Mouse (Mus musculus) neural tube, embryonic 11.5 days (tissue): ENCODE results near the gene Psd. TPM values are rescaled to one million over a fixed set of nuclear protein-coding genes. Genes with fewer than 3 reads are reported as not detected.

Experiments
- ATAC-seq: fragments of 200-750 bp; cut with Nextera tagmentation; 2 replicates; pipeline ENCODE4 v1.8.0; 2017; ENCODE audit warnings: moderate number of reproducible peaks, mild to moderate bottlenecking, moderate TSS enrichment, moderate library complexity; ENCODE audit not compliant: insufficient read depth, low FRiP score, low TSS enrichment
- DNase-seq: peaks from one replicate; pipeline ENCODE4 v3.0.0-alpha.2; 2015; ENCODE audit warnings: low spot score
- H3K27ac ChIP-seq: fragments of 300-500 bp; sonication (generic); 2 replicates; pipeline ENCODE4 v1.5.1; 2014; ENCODE audit warnings: low read depth, mild to moderate bottlenecking, low read length
- H3K27me3 ChIP-seq: fragments of 300-500 bp; sonication (generic); 2 replicates; pipeline ENCODE4 v1.6.1; 2014; ENCODE audit warnings: mild to moderate bottlenecking, low read length, mixed read lengths; ENCODE audit not compliant: control insufficient read depth, insufficient read depth
- H3K36me3 ChIP-seq: fragments of 300-500 bp; sonication (generic); 2 replicates; pipeline ENCODE4 v1.6.1; 2014; ENCODE audit warnings: mild to moderate bottlenecking, low read length, moderate library complexity, mixed read lengths; ENCODE audit not compliant: control insufficient read depth, insufficient read depth
- H3K4me1 ChIP-seq: fragments of 300-500 bp; sonication (generic); 2 replicates; pipeline ENCODE4 v1.6.1; 2014; ENCODE audit warnings: low read length, mixed read lengths; ENCODE audit not compliant: control insufficient read depth, insufficient read depth
- H3K4me2 ChIP-seq: fragments of 300-500 bp; sonication (generic); 2 replicates; pipeline ENCODE4 v1.6.1; 2014; ENCODE audit warnings: low read depth, mild to moderate bottlenecking, moderate library complexity
- H3K4me3 ChIP-seq: fragments of 300-500 bp; sonication (generic); 2 replicates; pipeline ENCODE4 v1.5.1; 2014; ENCODE audit warnings: low read depth, low read length
- H3K9ac ChIP-seq: fragments of 300-500 bp; sonication (generic); 2 replicates; pipeline ENCODE4 v1.6.1; 2014; ENCODE audit warnings: mild to moderate bottlenecking, low read length
- H3K9me3 ChIP-seq: fragments of 300-500 bp; sonication (generic); 2 replicates; pipeline ENCODE4 v1.6.1; 2016; ENCODE audit warnings: low read length; ENCODE audit not compliant: control insufficient read depth
- WGBS: fragments of 180-500 bp; shearing (Covaris S2); extraction: QIAGEN DNeasy Blood & Tissue Kit; methylation state at CpG from one replicate; pipeline ENCODE4 v1.1.7; 2014; 5-methylcytosine and 5-hydroxymethylcytosine counted together
- polyA plus RNA-seq: library from polyadenylated mRNA; unstranded; fragments of >200 nt; fragmentation: Nextera tagmentation; extraction: Ambion mirVana; gene quantifications from 2 replicates; pipeline ENCODE4 v1.2.1, GENCODE M21; 2014

Psd gene
- polyA plus RNA-seq, 1 experiment from 2014 or later: 10.9 TPM

DNA sequence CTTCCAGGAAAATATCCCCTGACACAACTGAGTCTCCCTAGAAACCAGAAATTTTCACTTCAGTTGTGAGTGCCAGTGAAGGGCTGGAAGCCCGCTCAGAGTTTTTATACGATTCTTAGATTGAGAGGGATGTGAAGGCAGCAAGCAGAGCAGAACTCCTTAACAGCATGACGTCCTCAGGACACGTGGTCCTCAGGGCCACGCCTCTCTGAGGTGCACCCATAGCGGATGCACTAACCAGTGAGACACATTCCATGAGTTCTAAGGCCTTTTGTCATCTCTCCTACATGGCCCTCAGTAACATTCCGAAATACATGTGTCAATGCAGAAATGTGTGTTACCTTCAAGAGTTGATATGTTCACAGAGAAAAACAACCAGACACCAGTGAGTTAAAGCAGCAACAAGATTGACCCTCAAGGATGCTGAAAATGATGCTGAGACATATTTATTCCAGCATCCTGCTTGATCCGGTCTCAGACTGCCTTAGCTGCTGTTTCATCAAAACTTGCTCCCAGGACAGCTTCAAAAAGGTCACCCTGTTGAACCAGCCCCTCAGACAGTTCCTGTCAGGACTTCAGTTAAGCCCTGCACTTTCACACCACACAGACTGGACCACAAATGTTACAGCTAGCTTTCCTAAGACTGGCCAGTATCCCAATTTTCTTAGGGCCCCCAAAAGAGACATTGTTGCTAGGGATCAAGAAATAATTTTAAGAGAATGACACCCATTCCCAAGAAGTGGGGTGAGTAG is 26.5 kb downstream of the Psd start:
- no peak overlapping the region for H3K4me3 ChIP-seq
- ATAC-seq (no peak), DNase-seq (no peak)
- peaks cover 10% of the 10 kb centered on the region for H3K4me1 ChIP-seq
- no peak overlapping the region for H3K27ac ChIP-seq
- no peaks in the 10 kb centered on the region for H3K9me3 ChIP-seq
- H3K9ac ChIP-seq: no peak overlapping the region
- 43% methylated on average over 8 of the region's 8 CpGs for WGBS
- H3K4me2 ChIP-seq: no peak overlapping the region
- H3K27me3 ChIP-seq: no peaks in the 10 kb centered on the region
- H3K36me3 ChIP-seq: no peaks in the 10 kb centered on the region

DNA sequence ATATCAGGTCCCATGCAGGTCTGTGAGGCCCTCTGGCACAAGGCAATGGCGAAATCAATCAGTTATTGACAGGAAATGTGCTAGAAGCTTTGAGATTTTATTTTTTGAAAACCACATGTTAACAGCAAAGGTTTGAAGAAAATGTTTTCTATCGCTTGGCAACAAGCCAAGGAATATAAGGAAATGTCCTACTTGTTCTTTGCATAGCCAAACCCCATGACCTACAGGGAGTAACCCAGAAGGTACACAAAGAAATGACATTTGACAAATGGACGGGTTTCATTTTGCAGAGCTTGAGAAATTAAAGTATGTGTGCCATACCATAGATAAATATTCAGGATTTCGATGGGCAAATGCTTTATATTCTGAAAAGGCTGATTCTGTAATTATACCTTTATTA is 30.0 kb downstream of the Psd start:
- Histone ChIP-seq H3K9me3 (no peaks in the 10 kb centered on the region), H3K4me1 (no peaks in the 10 kb centered on the region), H3K4me2 (no peak overlapping the region), H3K27ac (no peak overlapping the region), H3K36me3 (no peaks in the 10 kb centered on the region), H3K4me3 (no peak overlapping the region), H3K27me3 (no peaks in the 10 kb centered on the region), H3K9ac (no peak overlapping the region)
- ATAC-seq: no peak
- no peak for DNase-seq
- 75% methylated on average over 4 of the region's 4 CpGs for WGBS

DNA sequence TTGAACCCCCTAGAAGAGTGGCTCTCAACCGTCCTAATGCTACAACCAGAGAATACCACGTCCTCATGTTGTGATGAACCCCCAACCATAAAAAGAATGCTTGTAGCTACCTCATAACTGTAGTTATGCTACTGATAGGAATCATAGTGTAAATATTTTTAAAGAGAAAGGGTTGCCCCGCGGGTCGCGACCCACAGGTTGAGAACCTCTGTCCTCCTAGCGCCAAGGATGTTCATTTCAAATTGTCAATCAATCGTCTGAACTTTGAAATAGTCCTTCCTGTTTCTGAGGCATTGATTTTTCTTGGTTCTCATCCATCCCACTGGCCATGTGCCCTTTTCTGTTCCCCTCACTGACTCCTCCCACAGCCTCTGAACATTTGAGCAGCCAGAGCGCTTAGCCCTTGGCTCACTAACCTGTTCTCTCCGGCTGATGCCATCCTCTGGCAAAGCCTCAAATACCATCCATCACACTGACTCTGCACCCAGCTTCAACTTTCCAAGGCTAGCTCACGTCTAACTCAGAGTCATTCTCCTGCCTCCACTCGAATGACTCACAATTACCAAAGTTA is 36.3 kb downstream of the Psd start:
- WGBS: 73% methylated on average over 12 of the region's 12 CpGs
- H3K4me1 ChIP-seq: no peaks in the 10 kb centered on the region

DNA sequence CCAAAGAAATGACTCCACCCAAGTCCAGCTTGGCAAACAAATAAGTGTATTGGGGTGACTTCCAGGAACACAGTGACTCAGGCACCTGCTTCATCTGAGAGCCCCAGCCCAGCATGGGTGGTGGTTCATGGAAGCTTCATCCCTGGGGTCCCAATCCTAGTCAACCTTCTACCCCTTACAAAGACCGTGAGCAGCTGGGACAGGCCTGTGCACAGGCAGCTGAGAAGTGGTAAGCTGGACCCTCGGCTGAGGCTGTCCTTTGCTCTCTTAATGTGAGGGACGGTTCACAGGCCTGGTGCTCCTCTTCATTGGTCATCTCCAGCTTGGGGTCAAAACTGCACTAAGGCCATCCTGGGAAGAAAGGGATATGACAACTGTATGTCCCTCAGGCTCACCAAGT is 39.4 kb downstream of the Psd start:
- H3K4me3 ChIP-seq: no peak overlapping the region
- no peaks in the 10 kb centered on the region for H3K9me3 ChIP-seq
- H3K36me3 ChIP-seq: peaks cover 5% of the 10 kb centered on the region
- DNase-seq (no peak), ATAC-seq (no peak)
- no peak overlapping the region for H3K4me2 ChIP-seq
- no peaks in the 10 kb centered on the region for H3K4me1 ChIP-seq
- H3K27me3 ChIP-seq: no peaks in the 10 kb centered on the region
- no peak overlapping the region for H3K9ac ChIP-seq
- no peak overlapping the region for H3K27ac ChIP-seq
- 90% methylated on average over 3 of the region's 3 CpGs for WGBS

More for the DNA sequence above, 36.3 kb downstream of the Psd start:
- Histone ChIP-seq H3K4me2 (no peak overlapping the region), H3K4me3 (no peak overlapping the region), H3K9ac (no peak overlapping the region), H3K27me3 (no peaks in the 10 kb centered on the region), H3K27ac (no peak overlapping the region), H3K36me3 (no peaks in the 10 kb centered on the region), H3K9me3 (no peaks in the 10 kb centered on the region)
- ATAC-seq: no peak
- DNase-seq: no peak

DNA sequence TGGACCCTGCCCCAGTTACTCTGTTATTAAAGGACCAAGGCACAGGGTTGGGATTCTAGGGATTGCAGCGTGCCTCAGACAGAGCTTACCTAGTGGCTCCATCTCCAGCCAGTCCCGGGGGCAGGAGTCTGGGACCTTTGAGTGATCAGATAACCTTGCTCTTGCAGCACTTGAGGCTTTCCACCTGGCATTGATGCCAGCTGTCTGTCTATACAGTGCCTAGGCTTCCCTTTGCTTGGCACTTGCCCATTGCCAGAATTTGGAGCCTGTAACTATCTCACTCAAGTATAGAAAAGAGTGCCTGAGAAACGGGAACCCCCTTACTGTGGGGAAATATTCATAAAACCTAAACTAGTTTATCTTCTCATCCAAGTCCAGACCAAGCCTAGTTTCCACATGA is 40.0 kb downstream of the Psd start:
- WGBS: 95% methylated on average over 3 of the region's 3 CpGs
- Histone ChIP-seq H3K4me1 (no peaks in the 10 kb centered on the region), H3K9me3 (no peaks in the 10 kb centered on the region), H3K4me2 (no peak overlapping the region), H3K9ac (no peak overlapping the region), H3K36me3 (peaks cover 9% of the 10 kb centered on the region), H3K27me3 (no peaks in the 10 kb centered on the region), H3K27ac (no peak overlapping the region), H3K4me3 (no peak overlapping the region)
- DNase-seq: no peak
- no peak for ATAC-seq

DNA sequence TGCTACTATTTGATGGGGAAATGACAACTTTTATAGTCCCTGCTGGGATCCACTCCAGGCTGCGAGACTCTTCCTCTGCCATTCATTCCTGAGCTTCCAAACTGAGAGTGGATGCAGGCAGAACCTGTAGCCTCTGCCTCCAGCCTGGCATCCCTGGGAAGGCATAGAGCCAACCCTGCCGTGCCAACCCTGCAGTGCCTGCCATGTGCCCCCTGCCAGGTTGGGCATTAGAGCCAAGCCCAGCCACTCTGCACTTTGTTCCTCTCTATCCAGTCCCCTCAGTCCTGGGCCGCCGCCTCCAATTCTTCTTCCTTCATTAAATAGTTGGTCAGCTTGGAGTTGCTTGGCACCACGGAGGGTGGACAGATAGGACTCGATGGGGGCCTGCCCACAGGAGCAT is 40.9 kb downstream of the Psd start:
- Histone ChIP-seq H3K4me2 (no peak overlapping the region), H3K36me3 (peaks cover 9% of the 10 kb centered on the region), H3K9ac (no peak overlapping the region), H3K4me3 (no peak overlapping the region), H3K4me1 (no peaks in the 10 kb centered on the region), H3K27me3 (no peaks in the 10 kb centered on the region), H3K9me3 (no peaks in the 10 kb centered on the region), H3K27ac (no peak overlapping the region)
- no peak for ATAC-seq
- 90% methylated on average over 6 of the region's 6 CpGs for WGBS
- DNase-seq: no peak

DNA sequence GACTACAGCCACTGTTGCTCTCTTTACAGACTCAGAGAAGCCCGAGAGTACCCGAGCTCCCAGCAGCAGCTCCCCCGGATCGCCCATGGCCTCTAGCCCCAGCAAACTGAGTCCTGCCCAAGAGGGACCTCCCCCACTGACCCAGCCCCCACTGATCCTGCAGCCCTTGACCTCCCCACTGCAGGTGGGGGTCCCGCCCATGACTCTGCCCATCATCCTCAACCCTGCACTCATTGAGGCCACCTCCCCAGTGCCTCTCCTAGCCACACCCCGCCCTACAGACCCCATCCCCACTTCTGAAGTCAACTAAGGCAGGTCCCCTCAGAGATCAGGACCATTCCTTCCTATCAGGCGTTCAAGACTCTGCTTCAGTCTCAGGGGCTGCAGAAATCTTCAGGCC is 41.3 kb downstream of the Psd start:
- Histone ChIP-seq H3K4me1 (no peaks in the 10 kb centered on the region), H3K36me3 (peaks cover 9% of the 10 kb centered on the region), H3K27ac (no peak overlapping the region), H3K9ac (no peak overlapping the region), H3K4me3 (no peak overlapping the region), H3K9me3 (no peaks in the 10 kb centered on the region), H3K4me2 (no peak overlapping the region), H3K27me3 (no peaks in the 10 kb centered on the region)
- ATAC-seq (no peak), DNase-seq (no peak)
- WGBS: 90% methylated on average over 7 of the region's 7 CpGs

DNA sequence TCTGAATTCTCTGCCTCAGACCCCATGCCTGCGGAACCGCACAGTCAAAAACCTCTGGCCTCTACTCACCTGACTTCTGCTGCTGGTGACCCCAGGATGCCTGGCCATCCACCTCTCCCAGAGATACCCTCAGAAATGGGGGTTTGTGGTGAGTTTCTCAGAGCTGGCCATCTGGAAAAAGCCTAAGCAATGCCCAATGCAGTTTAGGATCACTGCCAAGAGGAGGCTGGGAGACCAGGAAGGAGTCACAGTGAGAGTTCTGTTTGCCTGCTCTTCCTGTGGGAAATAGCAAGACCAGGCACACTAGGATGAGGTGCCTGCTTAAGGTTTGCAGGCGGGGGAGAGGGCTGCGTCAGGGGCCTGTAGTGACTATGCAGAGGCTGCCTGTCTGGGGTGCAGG is 42.3 kb downstream of the Psd start:
- H3K27me3 ChIP-seq: no peaks in the 10 kb centered on the region
- no peaks in the 10 kb centered on the region for H3K4me1 ChIP-seq
- no peak overlapping the region for H3K4me2 ChIP-seq
- ATAC-seq (no peak), DNase-seq (no peak)
- H3K27ac ChIP-seq: no peak overlapping the region
- H3K9ac ChIP-seq: no peak overlapping the region
- no peak overlapping the region for H3K4me3 ChIP-seq
- WGBS: 97% methylated on average over 4 of the region's 4 CpGs
- H3K36me3 ChIP-seq: peaks cover 14% of the 10 kb centered on the region
- no peaks in the 10 kb centered on the region for H3K9me3 ChIP-seq
